Mouse (Mus musculus) MEL (cell line): ENCODE data around the gene Dusp13. TPM values are rescaled to one million over a fixed set of nuclear protein-coding genes. Genes with fewer than 3 reads are reported as not detected.

Source experiments
- DNase-seq: peaks from one replicate; pipeline ENCODE4 v3.0.0; 2011; ENCODE audit warnings: low read depth, low spot score
- H3K27ac ChIP-seq: 2 replicates; pipeline ENCODE4 v1.5.1; 2012; ENCODE audit warnings: low read depth, mild to moderate bottlenecking, control low read depth, low read length, moderate library complexity; ENCODE audit not compliant: control insufficient read depth
- H3K27me3 ChIP-seq, 2 experiments: fragments of 150-350 bp in 1 of 2; sonication (generic) in 1 of 2; 2 replicates each; pipeline ENCODE4 v1.6.1; 2012; ENCODE audit warnings: low read length in 2 of 2, mild to moderate bottlenecking in 2 of 2, improper control_type of control experiment in 1 of 2, moderate library complexity in 1 of 2; ENCODE audit not compliant: insufficient read depth in 2 of 2, control insufficient read depth in 1 of 2
- H3K36me3 ChIP-seq, 2 experiments: 2 replicates each; pipeline ENCODE4 v1.6.1; 2012 to 2014; ENCODE audit warnings: low read length in 2 of 2, improper control_type of control experiment in 1 of 2, inconsistent platforms in 1 of 2, mild to moderate bottlenecking in 1 of 2; ENCODE audit not compliant: insufficient read depth in 2 of 2, control insufficient read depth in 1 of 2
- H3K4me1 ChIP-seq, 2 experiments: fragments of 150-350 bp in 1 of 2; sonication (generic) in 1 of 2; 2 replicates each; pipeline ENCODE4 v1.6.1; 2012; ENCODE audit warnings: low read length in 2 of 2, improper control_type of control experiment in 1 of 2, mild to moderate bottlenecking in 1 of 2; ENCODE audit not compliant: insufficient read depth in 2 of 2, control insufficient read depth in 1 of 2
- H3K4me3 ChIP-seq, 2 experiments: fragments of 150-350 bp in 1 of 2; sonication (generic) in 1 of 2; 2 replicates each; pipeline ENCODE4 v1.5.1; 2012; ENCODE audit warnings: low read depth in 2 of 2, low read length in 2 of 2, mild to moderate bottlenecking in 2 of 2, moderate library complexity in 2 of 2, control low read depth in 1 of 2, improper control_type of control experiment in 1 of 2; ENCODE audit not compliant: control insufficient read depth in 1 of 2, insufficient read depth in 1 of 2
- H3K79me2 ChIP-seq: 2 replicates; pipeline ENCODE4 v1.6.1; 2012; ENCODE audit warnings: mild to moderate bottlenecking, low read length, moderate library complexity; ENCODE audit not compliant: control insufficient read depth, poor library complexity, insufficient read depth
- H3K9ac ChIP-seq: 2 replicates; pipeline ENCODE4 v1.6.1; 2012; ENCODE audit warnings: low read depth, mild to moderate bottlenecking, control low read depth, low read length, moderate library complexity; ENCODE audit not compliant: control insufficient read depth, poor library complexity, severe bottlenecking
- H3K9me3 ChIP-seq: fragments of 150-350 bp; sonication (generic); replicated peaks from 2 replicates; pipeline ENCODE4 v1.6.1; 2012; ENCODE audit warnings: mild to moderate bottlenecking, low read length, improper control_type of control experiment, moderate library complexity; ENCODE audit not compliant: insufficient read depth
- CHD2 ChIP-seq: IDR thresholded peaks from 2 replicates; pipeline ENCODE4 v1.6.1; 2011; ENCODE audit warnings: low read length, improper control_type of control experiment
- CTCF ChIP-seq, 3 experiments: IDR thresholded peaks in 2 of 3; conservative IDR thresholded peaks in 1 of 3; 2 replicates each; pipeline ENCODE4 v1.5.1; 2011 to 2012; ENCODE audit warnings: low read length in 3 of 3, low read depth in 2 of 3, mild to moderate bottlenecking in 2 of 3, improper control_type of control experiment in 1 of 3, inconsistent platforms in 1 of 3, mixed read lengths in 1 of 3, moderate library complexity in 1 of 3; ENCODE audit not compliant: control insufficient read depth in 1 of 3, insufficient read depth in 1 of 3, poor library complexity in 1 of 3, severe bottlenecking in 1 of 3
- E2F4 ChIP-seq: IDR thresholded peaks from 2 replicates; pipeline ENCODE4 v1.6.1; 2011; ENCODE audit warnings: low read depth, low read length, improper control_type of control experiment, borderline replicate concordance
- JUND ChIP-seq: IDR thresholded peaks from 2 replicates; pipeline ENCODE4 v1.6.1; 2011; ENCODE audit warnings: low read depth, mild to moderate bottlenecking, improper control_type of control experiment, low read length
- MAFK ChIP-seq: IDR thresholded peaks from 2 replicates; pipeline ENCODE4 v1.6.1; 2011; ENCODE audit warnings: low read depth, mild to moderate bottlenecking, low read length, improper control_type of control experiment, borderline replicate concordance
- MEF2A ChIP-seq: IDR thresholded peaks from 2 replicates; pipeline ENCODE4 v1.6.1; 2014; ENCODE audit warnings: low read depth, mild to moderate bottlenecking, inconsistent platforms, low read length, improper control_type of control experiment; ENCODE audit not compliant: poor library complexity, insufficient replicate concordance, severe bottlenecking; ENCODE audit errors: extremely low read depth
- MXI1 ChIP-seq: IDR thresholded peaks from 2 replicates; pipeline ENCODE4 v1.6.1; 2011; ENCODE audit warnings: mild to moderate bottlenecking, low read depth, low read length, improper control_type of control experiment
- MYC ChIP-seq: IDR thresholded peaks from 2 replicates; pipeline ENCODE4 v1.6.1; 2011; ENCODE audit warnings: low read depth, mild to moderate bottlenecking, low read length, improper control_type of control experiment, moderate library complexity
- SMC3 ChIP-seq: IDR thresholded peaks from 2 replicates; pipeline ENCODE4 v1.6.1; 2011; ENCODE audit warnings: low read depth, low read length, improper control_type of control experiment
- TAL1 ChIP-seq: IDR thresholded peaks from 2 replicates; pipeline ENCODE4 v1.6.1; 2012; ENCODE audit warnings: mild to moderate bottlenecking, inconsistent platforms, low read length, moderate library complexity, mixed read lengths
- TCF12 ChIP-seq: IDR thresholded peaks from 2 replicates; pipeline ENCODE4 v1.6.1; 2014; ENCODE audit warnings: low read depth, mild to moderate bottlenecking, inconsistent platforms, low read length, improper control_type of control experiment, moderate library complexity
- USF1 ChIP-seq: IDR thresholded peaks from 2 replicates; pipeline ENCODE4 v1.6.1; 2014; ENCODE audit warnings: low read depth, mild to moderate bottlenecking, inconsistent platforms, low read length, improper control_type of control experiment, moderate library complexity
- USF2 ChIP-seq, 2 experiments: IDR thresholded peaks; 2 replicates each; pipeline ENCODE4 v1.6.1; 2011 to 2012; ENCODE audit warnings: improper control_type of control experiment in 2 of 2, low read length in 2 of 2, borderline replicate concordance in 1 of 2, inconsistent platforms in 1 of 2, low read depth in 1 of 2, mild to moderate bottlenecking in 1 of 2; ENCODE audit not compliant: insufficient read depth in 1 of 2
- ZKSCAN1 ChIP-seq: IDR thresholded peaks from 2 replicates; pipeline ENCODE4 v1.6.1; 2012; ENCODE audit warnings: low read depth, mild to moderate bottlenecking, inconsistent platforms, low read length, improper control_type of control experiment, moderate library complexity
- ZNF384 ChIP-seq: IDR thresholded peaks from 2 replicates; pipeline ENCODE4 v1.6.1; 2012; ENCODE audit warnings: low read depth, mild to moderate bottlenecking, inconsistent platforms, low read length, improper control_type of control experiment
- polyA plus RNA-seq, 2 experiments: library from polyadenylated mRNA; stranded (reverse) in 1 of 2; unstranded in 1 of 2; fragments of >175 nt in 1 of 2; fragments of >200 nt in 1 of 2; gene quantifications; 2 replicates each; pipeline versions ENCODE4 v1.2.1 to v1.2.4; 2012; ENCODE audit warnings: low replicate concordance in 2 of 2, low read depth in 1 of 2; ENCODE audit not compliant: insufficient read length in 2 of 2, insufficient read depth in 1 of 2, missing spikeins in 1 of 2
- total RNA-seq: library from RNA; depleted of rRNA; stranded (reverse); fragments of 300-350 nt; gene quantifications from 2 replicates; pipeline ENCODE4 v1.2.3, GENCODE M21; 2012

Dusp13 gene
- total and polyA plus RNA-seq, 3 experiments = 0.08 TPM; not detected in 2

DNA sequence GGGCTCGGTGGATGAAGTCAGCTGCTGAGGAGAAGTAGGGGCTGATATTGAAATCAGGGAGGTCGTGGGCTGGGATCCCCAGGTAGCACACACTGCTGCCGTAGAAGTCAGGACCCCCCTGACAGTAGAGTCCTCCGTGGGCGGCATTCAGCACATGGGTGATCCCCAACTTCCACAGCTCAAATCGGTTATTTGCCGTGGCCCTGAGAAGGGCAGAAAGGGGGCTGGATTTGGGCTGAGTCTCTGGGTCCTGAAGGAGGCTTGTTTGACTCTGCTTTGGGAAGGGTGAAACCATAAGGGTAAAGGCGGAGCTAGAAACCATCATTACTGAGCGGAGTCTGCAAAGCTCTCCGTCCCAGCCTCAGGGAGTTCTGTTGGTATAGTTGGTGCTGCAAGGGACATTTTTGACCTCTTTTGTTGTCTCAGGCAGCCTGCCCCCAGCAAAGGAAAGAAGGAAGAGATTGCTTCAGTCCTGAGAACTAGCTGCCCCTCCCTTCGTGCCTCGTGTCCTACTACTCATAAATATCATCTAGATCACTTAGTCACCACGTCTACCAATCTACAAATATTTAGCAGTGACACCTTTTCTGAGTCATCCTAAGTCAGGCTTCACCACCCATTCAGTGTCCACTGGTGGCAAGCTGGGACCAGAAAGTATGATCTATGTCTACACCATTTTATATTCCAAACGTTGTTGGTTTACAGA, 3.4 kb downstream of the Dusp13 start:
- H3K79me2 ChIP-seq = peaks cover 17% of the 10 kb centered on the region
- H3K9ac ChIP-seq = peak overlapping the region; percentile 44
- no peaks in the 10 kb centered on the region for H3K9me3 ChIP-seq
- peaks cover 0 to 12% of the 10 kb centered on the region in 2 experiments; a peak in 2 of 4 replicates for H3K36me3 ChIP-seq
- peaks cover 2 to 20% of the 10 kb centered on the region in 2 experiments for H3K4me1 ChIP-seq
- no peaks in the 10 kb centered on the region for H3K27me3 ChIP-seq
- H3K4me3 ChIP-seq = peak overlapping the region; percentile 49 to 66
- TF ChIP-seq TCF12 (no peak), CTCF (IDR thresholded peaks at IDR 0.05 in 2 of 3, conservative IDR thresholded peaks at IDR 0.05 in 1 of 3; ENCODE audit: control insufficient read depth in 1 of 3, insufficient read depth in 1 of 3, low read depth in 2 of 3, low read length in 3 of 3, poor library complexity in 1 of 3, severe bottlenecking in 1 of 3) (no peak)
- no peak for DNase-seq
- no peak overlapping the region for H3K27ac ChIP-seq

DNA sequence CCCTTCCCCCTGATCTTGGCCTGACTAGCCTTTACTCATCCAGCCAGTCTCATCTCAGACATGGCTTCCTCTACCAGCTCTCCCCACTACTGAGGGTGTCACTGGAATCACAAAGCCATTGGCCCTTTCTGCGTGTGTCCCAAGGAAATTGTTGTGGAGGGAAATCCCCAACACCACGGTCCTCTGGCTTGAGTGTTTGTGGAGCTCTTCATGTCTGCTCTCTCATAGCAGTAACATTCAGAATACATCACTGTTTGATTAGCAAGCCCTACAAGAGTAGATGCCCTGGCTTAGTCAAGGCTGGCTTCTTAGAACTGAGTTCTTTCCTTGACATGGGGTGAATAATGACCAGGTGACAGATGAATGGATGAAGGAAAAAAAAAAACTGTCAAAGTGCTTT, 4.1 kb downstream of the Dusp13 start:
- Histone ChIP-seq H3K27ac (no peak overlapping the region), H3K36me3 (peaks cover 0 to 8% of the 10 kb centered on the region in 2 experiments; a peak in 2 of 4 replicates), H3K9me3 (no peaks in the 10 kb centered on the region), H3K79me2 (peaks cover 13% of the 10 kb centered on the region), H3K9ac (no peak overlapping the region), H3K4me3 (no peak overlapping the region), H3K27me3 (no peaks in the 10 kb centered on the region), H3K4me1 (peaks cover 2 to 20% of the 10 kb centered on the region in 2 experiments)
- TF ChIP-seq SMC3 (no peak), MAFK (no peak)
- no peak for DNase-seq

DNA sequence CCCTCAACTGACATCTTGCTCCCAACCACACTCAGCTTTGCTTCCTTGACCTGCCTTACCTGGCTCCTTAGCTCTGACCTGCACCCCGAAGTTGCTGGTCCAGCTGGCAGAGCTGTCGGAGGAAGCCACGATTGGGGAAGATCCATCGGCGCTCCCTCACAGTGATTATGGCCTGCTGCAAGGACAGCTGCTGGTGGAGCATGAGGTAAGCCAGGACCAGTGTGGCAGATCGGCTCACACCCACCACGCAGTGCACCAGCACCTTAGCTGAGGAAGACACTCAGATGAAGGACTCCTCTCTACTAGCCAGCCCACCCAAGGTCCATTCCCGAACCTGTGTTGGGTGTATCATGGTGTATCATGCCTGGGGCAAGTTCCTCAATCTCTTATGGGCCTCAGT, 4.7 kb downstream of the Dusp13 start:
- H3K4me1 ChIP-seq = peaks cover 2 to 20% of the 10 kb centered on the region in 2 experiments
- peaks cover 0 to 4% of the 10 kb centered on the region in 2 experiments; a peak in 2 of 4 replicates for H3K36me3 ChIP-seq

DNA sequence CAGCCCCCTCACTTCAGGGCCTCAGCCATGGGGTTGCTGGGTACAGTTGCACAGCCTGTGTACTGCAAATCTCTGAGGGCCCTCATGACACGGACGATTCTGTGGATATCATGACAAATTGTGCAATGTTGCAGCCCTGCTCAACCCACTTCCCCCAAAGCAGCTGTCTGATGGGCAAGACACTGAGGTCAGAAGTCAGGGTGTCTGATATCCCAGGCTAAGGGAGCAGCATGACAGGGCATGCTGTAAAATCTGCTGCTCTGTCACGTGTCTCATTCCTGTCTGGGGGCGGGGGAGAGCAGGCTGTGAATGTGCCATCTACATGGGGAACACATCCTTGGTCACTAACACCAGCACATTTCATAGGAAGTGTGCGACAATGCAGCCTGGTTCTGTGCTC, 5.8 kb downstream of the Dusp13 start:
- no peak overlapping the region for H3K27ac ChIP-seq
- 0 out of 2 replicates have a peak, but pooled peaks have one; percentile 26 for TF ChIP-seq USF1
- TF ChIP-seq JUND = no peak

More for the DNA sequence above, 4.7 kb downstream of the Dusp13 start:
- no peak overlapping the region for H3K9ac ChIP-seq
- TF ChIP-seq USF2 (IDR thresholded peaks at IDR 0.05; ENCODE audit: borderline replicate concordance in 1 of 2, insufficient read depth in 1 of 2, low read depth in 1 of 2, low read length in 2 of 2) (no peak), TAL1 (no peak), MEF2A (no peak), E2F4 (no peak), ZKSCAN1 (no peak), MYC (no peak), CHD2 (no peak), MXI1 (no peak), ZNF384 (no peak)
- TF ChIP-seq, all 39 proteins: peak for 0
- no peak overlapping the region for H3K4me3 ChIP-seq
- peaks cover 9% of the 10 kb centered on the region for H3K79me2 ChIP-seq
- H3K27ac ChIP-seq = no peak overlapping the region
- DNase-seq = no peak
- H3K27me3 ChIP-seq = no peaks in the 10 kb centered on the region
- H3K9me3 ChIP-seq = no peaks in the 10 kb centered on the region

More for the DNA sequence above, 5.8 kb downstream of the Dusp13 start:
- DNase-seq = no peak
- no peaks in the 10 kb centered on the region for H3K79me2 ChIP-seq
- no peaks in the 10 kb centered on the region for H3K27me3 ChIP-seq
- H3K9me3 ChIP-seq = no peaks in the 10 kb centered on the region
- H3K9ac ChIP-seq = no peak overlapping the region
- peaks cover 2 to 19% of the 10 kb centered on the region in 2 experiments for H3K4me1 ChIP-seq
- no peak overlapping the region for H3K4me3 ChIP-seq
- peaks cover 0 to 4% of the 10 kb centered on the region in 2 experiments; a peak in 2 of 4 replicates for H3K36me3 ChIP-seq
